Mouse (Mus musculus): ENCODE data around the gene H2-Ob. TPM values are rescaled to one million over a fixed set of nuclear protein-coding genes. Genes with fewer than 3 reads are reported as not detected.
A peak's percentile ranks its signal among the peaks of the same experiment; 100 is the strongest.

Gene H2-Ob
- polyA plus RNA-seq (2012; rRNA removed) = 318 and 334 TPM in 2 replicates

DNA sequence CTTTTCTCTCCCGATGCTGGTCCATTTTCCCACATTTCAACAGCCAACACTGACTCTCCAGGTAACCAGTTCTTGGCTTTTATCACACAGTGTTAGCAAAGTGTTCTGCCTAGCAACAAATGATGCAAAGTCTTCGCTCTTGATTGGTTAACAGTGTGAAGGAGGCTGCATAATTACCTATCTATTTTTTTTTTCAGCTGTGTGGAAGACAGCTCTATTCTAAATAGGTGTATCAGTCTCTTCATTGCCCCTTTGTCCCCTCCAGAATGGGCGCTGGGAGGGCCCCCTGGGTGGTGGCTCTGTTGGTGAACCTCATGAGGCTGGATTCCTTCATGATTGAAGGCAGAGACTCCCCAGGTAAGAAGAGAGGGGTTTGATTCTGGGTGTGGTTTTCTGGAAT is at the start of gene H2-Ob:
TSS of gene H2-Ob (plus strand) at position 198 of the 400 bp plus-strand sequence.
- DNase-seq (ENCODE audit: low read depth in 1 of 2, low spot score in 2 of 2) = peak; percentile 80 to 94
- H3K4me3 ChIP-seq (ENCODE audit: extremely low read depth, insufficient read depth, insufficient read length) = peak within 1 kb of the TSS; percentile 77
- WGBS = 25% methylated on average over 3 of the region's 3 CpGs

DNA sequence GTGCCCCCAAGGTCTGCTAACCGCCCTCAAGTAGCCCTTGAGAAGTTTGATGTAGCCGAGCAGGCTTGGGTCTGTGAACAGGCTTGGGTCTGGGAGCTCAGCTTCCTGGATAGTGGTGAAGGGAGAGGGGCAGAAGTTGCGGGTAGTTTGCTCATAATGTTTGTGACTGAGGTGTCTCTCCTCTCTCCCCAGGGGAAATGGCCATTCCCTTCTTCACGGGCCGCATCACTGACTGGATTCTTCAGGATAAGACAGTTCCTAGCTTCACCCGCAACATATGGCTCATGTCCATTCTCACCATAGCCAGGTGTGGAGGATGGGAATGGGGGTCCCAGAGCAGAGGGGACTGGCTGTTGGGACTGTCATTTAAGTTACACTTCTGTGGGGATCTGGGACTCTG is 49.7 kb upstream of the H2-Ob start:
- TF ChIP-seq POLR2A (IDR thresholded peaks at IDR 0.05; ENCODE audit: low read depth, low read length) (no peak), CTCF (IDR thresholded peaks at IDR 0.05; ENCODE audit: extremely low read depth, insufficient read depth, insufficient read length, insufficient replicate concordance) (no peak)
- peaks cover 21% of the 10 kb centered on the region; the same call in 1 of the 2 replicates for H3K4me1 ChIP-seq (ENCODE audit: control insufficient read depth, insufficient read depth, insufficient read length)
- H3K4me3 ChIP-seq (ENCODE audit: extremely low read depth, insufficient read depth, insufficient read length) = peak overlapping the region; percentile 54
- 39% methylated on average over 6 of the region's 6 CpGs for WGBS
- H3K27me3 ChIP-seq (ENCODE audit: control insufficient read depth, insufficient read depth, low read length) = no peaks in the 10 kb centered on the region
- peaks cover 39% of the 10 kb centered on the region for H3K36me3 ChIP-seq (ENCODE audit: control insufficient read depth, insufficient read depth, low read length)
- peak overlapping the region; percentile 38; the same call in 1 of the 2 replicates for H3K27ac ChIP-seq (ENCODE audit: insufficient read depth, low read length)
- DNase-seq (ENCODE audit: low read depth in 1 of 2, low spot score in 2 of 2) = no peak

More for the DNA sequence above, at the start of gene H2-Ob:
- peak within 1 kb of the TSS; percentile 100 for H3K27ac ChIP-seq (ENCODE audit: insufficient read depth, low read length)
- peaks cover 18% of the 10 kb centered on the region for H3K36me3 ChIP-seq (ENCODE audit: control insufficient read depth, insufficient read depth, low read length)
- no peaks in the 10 kb centered on the region for H3K27me3 ChIP-seq (ENCODE audit: control insufficient read depth, insufficient read depth, low read length)
- TF ChIP-seq CTCF (IDR thresholded peaks at IDR 0.05; ENCODE audit: extremely low read depth, insufficient read depth, insufficient read length, insufficient replicate concordance) (no peak), POLR2A (IDR thresholded peaks at IDR 0.05; ENCODE audit: low read depth, low read length) (0 out of 2 replicates have a peak, but pooled peaks have one; percentile 18)
- H3K4me1 ChIP-seq (ENCODE audit: control insufficient read depth, insufficient read depth, insufficient read length) = peaks cover 4% of the 10 kb centered on the region; the same call in 1 of the 2 replicates

DNA sequence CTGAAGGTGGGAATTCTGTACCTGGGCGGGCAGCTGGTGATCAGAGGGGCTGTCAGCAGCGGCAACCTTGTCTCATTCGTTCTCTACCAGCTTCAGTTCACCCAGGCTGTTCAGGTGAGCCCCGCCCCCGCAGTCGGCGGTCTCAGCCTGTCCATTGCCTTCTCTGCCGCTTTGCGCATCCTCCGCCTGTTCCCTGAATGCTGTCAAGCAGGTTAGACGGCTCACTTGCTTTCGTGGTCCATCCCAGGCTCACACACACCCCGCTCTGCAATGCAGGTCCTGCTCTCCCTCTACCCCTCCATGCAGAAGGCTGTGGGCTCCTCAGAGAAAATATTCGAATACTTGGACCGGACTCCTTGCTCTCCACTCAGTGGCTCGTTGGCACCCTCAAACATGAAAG is 45.9 kb upstream of the H2-Ob start:
- TF ChIP-seq CTCF (IDR thresholded peaks at IDR 0.05; ENCODE audit: extremely low read depth, insufficient read depth, insufficient read length, insufficient replicate concordance) (no peak), POLR2A (IDR thresholded peaks at IDR 0.05; ENCODE audit: low read depth, low read length) (no peak)
- no peaks in the 10 kb centered on the region for H3K27me3 ChIP-seq (ENCODE audit: control insufficient read depth, insufficient read depth, low read length)
- H3K4me3 ChIP-seq (ENCODE audit: extremely low read depth, insufficient read depth, insufficient read length) = no peak overlapping the region
- no peak overlapping the region for H3K27ac ChIP-seq (ENCODE audit: insufficient read depth, low read length)
- H3K4me1 ChIP-seq (ENCODE audit: control insufficient read depth, insufficient read depth, insufficient read length) = peaks cover 14% of the 10 kb centered on the region; the same call in 1 of the 2 replicates
- DNase-seq (ENCODE audit: low read depth in 1 of 2, low spot score in 2 of 2) = no peak
- WGBS = 91% methylated on average over 16 of the region's 16 CpGs
- peaks cover 45% of the 10 kb centered on the region for H3K36me3 ChIP-seq (ENCODE audit: control insufficient read depth, insufficient read depth, low read length)

DNA sequence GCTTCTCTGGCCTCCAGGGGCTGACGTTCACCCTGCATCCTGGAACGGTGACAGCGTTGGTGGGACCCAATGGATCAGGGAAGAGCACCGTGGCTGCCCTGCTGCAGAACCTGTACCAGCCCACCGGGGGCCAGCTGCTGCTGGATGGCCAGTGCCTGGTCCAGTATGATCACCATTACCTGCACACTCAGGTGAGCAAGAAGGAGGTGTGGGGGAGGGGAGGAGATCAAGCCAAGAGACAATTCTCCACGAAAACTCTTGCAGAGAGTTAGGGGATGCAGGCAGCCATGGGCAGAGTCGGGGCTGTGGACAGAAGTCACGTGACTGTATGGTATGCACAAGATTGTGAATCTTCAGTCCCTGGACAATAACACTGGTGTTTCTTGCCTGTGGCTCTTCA is 45.2 kb upstream of the H2-Ob start:
- Histone ChIP-seq H3K4me1 (ENCODE audit: control insufficient read depth, insufficient read depth, insufficient read length) (peaks cover 14% of the 10 kb centered on the region; the same call in 1 of the 2 replicates), H3K27ac (ENCODE audit: insufficient read depth, low read length) (no peak overlapping the region), H3K4me3 (ENCODE audit: extremely low read depth, insufficient read depth, insufficient read length) (no peak overlapping the region), H3K27me3 (ENCODE audit: control insufficient read depth, insufficient read depth, low read length) (no peaks in the 10 kb centered on the region), H3K36me3 (ENCODE audit: control insufficient read depth, insufficient read depth, low read length) (peaks cover 45% of the 10 kb centered on the region)
- WGBS = 86% methylated on average over 8 of the region's 8 CpGs
- no peak for DNase-seq (ENCODE audit: low read depth in 1 of 2, low spot score in 2 of 2)
- TF ChIP-seq CTCF (IDR thresholded peaks at IDR 0.05; ENCODE audit: extremely low read depth, insufficient read depth, insufficient read length, insufficient replicate concordance) = no peak

DNA sequence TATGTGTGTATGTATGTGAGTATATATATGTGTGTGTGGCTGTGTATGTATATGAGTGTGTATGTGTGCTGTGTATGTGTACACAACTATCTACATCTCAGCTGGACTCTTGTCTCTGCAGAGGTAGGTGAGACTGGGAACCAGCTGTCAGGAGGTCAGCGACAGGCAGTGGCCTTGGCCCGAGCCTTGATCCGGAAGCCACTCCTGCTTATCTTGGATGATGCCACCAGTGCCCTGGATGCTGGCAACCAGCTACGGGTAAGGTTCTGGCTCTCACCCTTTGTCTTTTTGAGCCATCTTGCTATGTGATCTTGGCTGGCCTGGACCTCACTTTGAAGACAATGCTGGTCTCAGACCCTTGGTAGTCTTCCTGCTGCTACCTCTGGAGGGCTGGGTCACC is 44.0 kb upstream of the H2-Ob start:
- no peak for TF ChIP-seq CTCF (IDR thresholded peaks at IDR 0.05; ENCODE audit: extremely low read depth, insufficient read depth, insufficient read length, insufficient replicate concordance)
- TF ChIP-seq POLR2A (IDR thresholded peaks at IDR 0.05; ENCODE audit: low read depth, low read length) = no peak
- H3K27ac ChIP-seq (ENCODE audit: insufficient read depth, low read length) = 0 out of 2 replicates have a peak overlapping the region, but pooled peaks have one; percentile 4
- peaks cover 6% of the 10 kb centered on the region; the same call in 1 of the 2 replicates for H3K4me1 ChIP-seq (ENCODE audit: control insufficient read depth, insufficient read depth, insufficient read length)
- DNase-seq (ENCODE audit: low read depth in 1 of 2, low spot score in 2 of 2) = no peak
- H3K27me3 ChIP-seq (ENCODE audit: control insufficient read depth, insufficient read depth, low read length) = no peaks in the 10 kb centered on the region
- no peak overlapping the region for H3K4me3 ChIP-seq (ENCODE audit: extremely low read depth, insufficient read depth, insufficient read length)
- peaks cover 45% of the 10 kb centered on the region for H3K36me3 ChIP-seq (ENCODE audit: control insufficient read depth, insufficient read depth, low read length)
- 81% methylated on average over 4 of the region's 4 CpGs for WGBS

DNA sequence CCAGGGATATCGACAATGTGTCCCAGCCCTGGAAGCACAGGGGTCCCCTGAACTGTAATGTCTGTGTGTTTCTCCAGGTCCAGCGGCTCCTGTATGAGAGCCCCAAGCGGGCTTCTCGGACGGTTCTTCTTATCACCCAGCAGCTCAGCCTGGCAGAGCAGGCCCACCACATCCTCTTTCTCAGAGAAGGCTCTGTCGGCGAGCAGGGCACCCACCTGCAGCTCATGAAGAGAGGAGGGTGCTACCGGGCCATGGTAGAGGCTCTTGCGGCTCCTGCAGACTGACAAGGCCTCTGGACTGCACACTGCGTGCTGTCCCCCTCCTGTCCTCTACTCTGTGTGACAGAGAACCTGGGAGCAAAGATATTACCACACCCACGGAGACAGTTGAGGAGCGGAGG is 42.2 kb upstream of the H2-Ob start:
- H3K27me3 ChIP-seq (ENCODE audit: control insufficient read depth, insufficient read depth, low read length) = no peaks in the 10 kb centered on the region
- TF ChIP-seq CTCF (IDR thresholded peaks at IDR 0.05; ENCODE audit: extremely low read depth, insufficient read depth, insufficient read length, insufficient replicate concordance) (no peak), POLR2A (IDR thresholded peaks at IDR 0.05; ENCODE audit: low read depth, low read length) (no peak)
- peak overlapping the region; percentile 91 for H3K27ac ChIP-seq (ENCODE audit: insufficient read depth, low read length)
- peaks cover 11% of the 10 kb centered on the region; the same call in 1 of the 2 replicates for H3K4me1 ChIP-seq (ENCODE audit: control insufficient read depth, insufficient read depth, insufficient read length)
- H3K36me3 ChIP-seq (ENCODE audit: control insufficient read depth, insufficient read depth, low read length) = peaks cover 41% of the 10 kb centered on the region
- H3K4me3 ChIP-seq (ENCODE audit: extremely low read depth, insufficient read depth, insufficient read length) = peak overlapping the region; percentile 33
- 12% methylated on average over 12 of the region's 12 CpGs for WGBS
- DNase-seq (ENCODE audit: low read depth in 1 of 2, low spot score in 2 of 2) = peak; percentile 62 to 74
